Mouse (Mus musculus) erythroblast, embryonic 14.5 days (primary cell): Measurements from ENCODE around the gene Nle1. TPM values are rescaled to one million over a fixed set of nuclear protein-coding genes. Genes with fewer than 3 reads are reported as not detected.

Source experiments
- H3K27me3 ChIP-seq: 2 replicates; pipeline ENCODE4 v1.6.1; 2012; ENCODE audit warnings: inconsistent platforms; ENCODE audit not compliant: control insufficient read depth
- H3K36me3 ChIP-seq: 2 replicates; pipeline ENCODE4 v1.6.1; 2012; ENCODE audit warnings: mild to moderate bottlenecking, inconsistent platforms; ENCODE audit not compliant: control insufficient read depth
- H3K4me1 ChIP-seq: 2 replicates; pipeline ENCODE4 v1.6.1; 2012; ENCODE audit warnings: inconsistent platforms; ENCODE audit not compliant: control insufficient read depth
- H3K4me3 ChIP-seq: replicated peaks from 2 replicates; pipeline ENCODE3; 2012; ENCODE audit warnings: moderate library complexity, mild to moderate bottlenecking, inconsistent platforms
- H3K9me3 ChIP-seq: 2 replicates; pipeline ENCODE4 v1.6.1; 2012; ENCODE audit warnings: low read length, inconsistent platforms, mixed read lengths; ENCODE audit not compliant: control insufficient read depth
- GATA1 ChIP-seq: IDR thresholded peaks from 2 replicates; pipeline ENCODE4 v1.6.1; 2012; ENCODE audit warnings: low read length, inconsistent platforms, mixed read lengths
- TAL1 ChIP-seq: IDR thresholded peaks from 3 replicates; pipeline ENCODE4 v1.6.1; 2012; ENCODE audit warnings: low read length, inconsistent platforms, mixed read lengths
- polyA plus RNA-seq: library from polyadenylated mRNA; stranded (reverse); fragments of >175 nt; gene quantifications from 2 replicates; pipeline ENCODE4 v1.2.3, GENCODE M21; 2012

The Nle1 gene
- polyA plus RNA-seq, 1 experiment: 1.0 TPM

DNA sequence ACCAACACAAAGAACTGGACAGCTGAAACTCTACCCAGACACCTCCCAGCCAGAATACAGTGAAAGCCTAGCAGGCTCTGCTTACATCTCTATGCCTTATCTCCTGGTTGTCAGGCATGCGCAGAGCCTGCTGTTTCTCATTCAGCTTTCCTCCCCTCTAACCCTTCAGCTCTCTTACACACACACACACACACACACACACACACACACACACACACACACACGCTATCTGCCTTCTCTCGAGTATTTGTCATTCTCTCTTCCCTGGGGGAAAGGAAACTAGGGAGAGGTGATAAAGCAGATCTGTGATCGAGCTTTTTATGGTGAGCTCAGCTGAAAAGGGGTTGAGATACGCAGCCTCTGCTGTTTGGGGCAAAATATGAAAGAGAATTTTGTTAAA lies 33.3 kb downstream of the Nle1 start:
- peaks cover 23% of the 10 kb centered on the region for H3K4me1 ChIP-seq
- H3K36me3 ChIP-seq: peaks cover 14% of the 10 kb centered on the region
- no peaks in the 10 kb centered on the region for H3K27me3 ChIP-seq
- H3K9me3 ChIP-seq: peaks cover 4% of the 10 kb centered on the region
- no peak for TF ChIP-seq TAL1
- no peak for TF ChIP-seq GATA1
- peak overlapping the region; percentile 26 for H3K4me3 ChIP-seq

DNA sequence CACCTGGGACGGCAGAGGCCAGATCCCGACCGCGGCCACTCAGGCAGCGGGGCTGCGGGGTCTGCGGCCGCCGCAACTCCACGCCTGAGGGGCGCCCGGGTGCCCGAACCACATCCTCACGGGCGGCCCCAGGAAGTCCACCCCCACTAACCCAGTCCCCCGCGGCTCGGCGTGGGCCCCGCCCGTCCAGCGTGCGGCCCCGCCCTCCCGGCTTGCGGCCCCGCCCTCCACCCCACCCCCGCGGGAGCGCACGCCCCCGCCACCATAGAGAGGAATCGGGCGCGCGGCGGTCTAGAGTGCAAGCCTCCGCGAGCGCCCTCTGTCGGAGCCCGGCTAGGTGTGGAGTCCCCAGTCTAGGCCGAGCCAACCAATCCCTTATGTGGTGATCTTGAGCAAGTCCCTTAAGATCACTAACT lies 37.2 kb downstream of the Nle1 start, which contains the start of gene Rffl:
Rffl (minus strand) TSS at position 180 of the 416 bp plus-strand sequence.
- Histone ChIP-seq H3K4me1 (peaks cover 61% of the 10 kb centered on the region), H3K4me3 (peak within 1 kb of the TSS; percentile 79), H3K27me3 (no peaks in the 10 kb centered on the region), H3K36me3 (peaks cover 27% of the 10 kb centered on the region), H3K9me3 (peaks cover 4% of the 10 kb centered on the region)
- TF ChIP-seq TAL1 (no peak), GATA1 (no peak)

DNA sequence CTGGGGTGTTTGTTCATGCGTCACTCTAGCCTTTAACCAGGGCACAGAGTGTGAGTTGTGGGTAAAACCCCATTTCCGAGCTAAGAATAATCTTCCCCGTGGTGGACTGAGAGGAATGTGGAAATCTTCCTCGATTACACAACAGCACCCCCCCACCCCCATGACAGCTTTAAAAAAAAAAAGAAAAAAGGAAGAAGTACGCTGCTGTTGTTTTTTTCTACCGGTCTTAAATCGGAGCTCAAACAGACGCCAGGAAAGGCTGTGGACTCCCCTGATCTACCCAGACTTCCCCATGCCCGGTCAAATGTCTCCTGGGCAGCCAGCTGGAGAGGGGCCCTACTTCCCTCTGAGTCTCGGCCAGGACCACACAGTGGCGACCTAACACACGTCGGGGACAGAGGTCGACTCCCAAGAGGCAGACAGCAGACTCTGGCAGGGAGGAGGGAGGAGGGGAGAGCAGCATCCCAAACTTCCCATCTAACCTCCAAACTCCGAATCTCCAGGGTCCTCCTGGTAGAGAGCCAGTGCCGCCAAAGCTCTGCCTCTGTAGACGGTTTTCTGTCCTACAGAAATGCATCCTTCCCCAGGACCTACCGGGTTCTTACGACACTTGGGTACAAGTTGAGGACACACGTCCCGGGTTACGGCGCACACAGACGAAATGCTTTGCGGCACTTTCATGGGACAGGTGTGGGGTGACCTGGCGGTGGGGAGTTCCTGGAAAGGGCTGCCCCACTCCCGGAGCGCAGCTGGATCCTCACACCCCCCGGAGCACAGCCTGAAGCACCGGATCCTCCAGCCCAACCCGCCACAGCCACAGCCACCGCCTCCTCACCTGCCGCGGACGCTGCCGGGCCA lies 37.8 kb downstream of the Nle1 start:
- peaks cover 30% of the 10 kb centered on the region for H3K36me3 ChIP-seq
- H3K4me3 ChIP-seq: peak overlapping the region; percentile 79
- no peaks in the 10 kb centered on the region for H3K27me3 ChIP-seq
- TF ChIP-seq GATA1: no peak
- TF ChIP-seq TAL1: no peak
- peaks cover 63% of the 10 kb centered on the region for H3K4me1 ChIP-seq
- peaks cover 4% of the 10 kb centered on the region for H3K9me3 ChIP-seq

DNA sequence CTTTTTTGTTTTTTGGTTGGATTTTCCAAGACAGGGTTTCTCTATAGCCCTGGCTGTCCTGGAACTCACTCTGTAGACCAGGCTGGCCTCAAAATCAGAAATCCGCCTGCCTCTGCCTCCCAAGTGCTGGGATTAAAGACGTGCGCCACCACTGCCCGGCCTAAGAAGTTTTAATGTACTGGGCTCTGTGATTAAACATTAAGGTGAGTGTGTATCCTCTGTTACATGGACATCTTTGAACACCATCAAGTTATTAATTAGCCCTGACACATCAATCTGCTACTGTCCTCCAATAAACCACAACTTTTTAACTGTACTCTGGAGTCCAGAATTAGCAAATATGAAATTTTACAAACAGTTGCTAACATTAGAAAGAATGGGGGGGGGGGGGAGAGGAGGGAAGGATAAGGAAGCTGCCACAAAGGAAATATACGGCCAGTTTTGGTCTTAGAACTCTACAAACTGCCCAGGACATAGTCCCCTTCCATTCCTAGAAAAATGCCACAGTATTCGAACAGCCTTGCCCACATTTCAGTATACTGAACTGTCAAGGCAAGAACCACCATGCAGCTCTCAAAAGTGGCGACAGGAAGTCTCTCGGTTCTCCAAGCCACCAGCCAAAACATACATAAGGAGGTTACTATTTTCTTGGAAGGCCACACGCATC lies 38.6 kb downstream of the Nle1 start:
- no peaks in the 10 kb centered on the region for H3K27me3 ChIP-seq
- peaks cover 4% of the 10 kb centered on the region for H3K9me3 ChIP-seq
- peak overlapping the region; percentile 79 for H3K4me3 ChIP-seq
- TF ChIP-seq TAL1: no peak
- no peak for TF ChIP-seq GATA1
- H3K36me3 ChIP-seq: peaks cover 37% of the 10 kb centered on the region
- peaks cover 62% of the 10 kb centered on the region for H3K4me1 ChIP-seq

DNA sequence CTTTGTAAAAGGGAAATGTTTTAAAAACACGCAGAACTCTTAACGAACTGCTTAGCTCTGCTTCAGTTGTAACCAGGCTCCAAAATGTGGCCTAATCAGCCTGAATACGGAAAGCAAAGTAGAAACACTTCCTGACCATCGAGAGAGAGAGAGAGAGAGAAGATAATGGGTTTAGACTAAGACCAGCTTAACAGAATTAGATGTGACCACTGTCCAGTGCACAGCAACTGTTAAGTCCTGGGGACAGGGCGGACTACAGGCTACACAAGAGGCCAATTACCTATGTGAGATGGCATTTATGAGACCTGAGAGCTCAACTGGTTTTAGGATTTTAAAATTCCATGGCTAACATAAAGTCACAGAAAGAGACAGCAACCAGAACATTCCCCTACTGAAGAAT lies 40.3 kb downstream of the Nle1 start:
- Histone ChIP-seq H3K27me3 (no peaks in the 10 kb centered on the region), H3K36me3 (peaks cover 48% of the 10 kb centered on the region), H3K4me1 (peaks cover 73% of the 10 kb centered on the region), H3K9me3 (no peaks in the 10 kb centered on the region), H3K4me3 (peak overlapping the region; percentile 79)
- TF ChIP-seq GATA1 (no peak), TAL1 (no peak)

DNA sequence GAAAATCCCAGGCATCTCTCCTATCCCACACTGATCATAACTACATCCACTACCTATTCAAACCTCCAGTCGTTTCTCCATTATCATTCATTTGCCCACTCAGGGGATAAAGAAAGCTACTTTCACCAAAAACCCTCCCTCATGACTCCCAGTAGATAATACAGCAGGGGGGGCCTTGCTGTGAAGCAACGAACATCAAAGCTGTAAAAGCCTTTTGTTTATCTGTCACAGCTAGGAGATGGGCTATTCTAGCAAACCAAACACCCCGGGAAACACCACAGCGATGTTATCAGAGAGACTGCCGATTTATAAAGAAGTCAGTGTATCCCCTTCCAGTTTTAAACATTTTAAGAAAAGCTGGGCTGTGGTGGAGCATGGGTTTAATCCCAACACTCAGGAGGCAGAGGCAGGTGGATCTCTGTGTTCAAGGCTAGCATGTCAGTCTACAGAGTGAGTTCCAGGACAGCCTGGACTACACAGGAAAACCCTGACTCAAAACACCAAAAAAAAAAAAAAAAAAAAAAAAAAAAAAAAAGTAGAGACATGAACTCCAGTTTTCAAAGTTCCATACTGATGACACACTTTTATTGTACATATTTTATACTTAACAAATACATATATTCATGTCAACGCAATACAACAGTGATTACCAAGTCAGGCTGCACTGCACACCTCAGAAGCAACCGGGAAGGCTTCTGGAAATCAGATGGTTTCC lies 41.2 kb downstream of the Nle1 start:
- Histone ChIP-seq H3K36me3 (peaks cover 55% of the 10 kb centered on the region), H3K9me3 (no peaks in the 10 kb centered on the region), H3K4me1 (peaks cover 83% of the 10 kb centered on the region), H3K4me3 (peak overlapping the region; percentile 79), H3K27me3 (no peaks in the 10 kb centered on the region)
- TF ChIP-seq GATA1 (no peak), TAL1 (no peak)

DNA sequence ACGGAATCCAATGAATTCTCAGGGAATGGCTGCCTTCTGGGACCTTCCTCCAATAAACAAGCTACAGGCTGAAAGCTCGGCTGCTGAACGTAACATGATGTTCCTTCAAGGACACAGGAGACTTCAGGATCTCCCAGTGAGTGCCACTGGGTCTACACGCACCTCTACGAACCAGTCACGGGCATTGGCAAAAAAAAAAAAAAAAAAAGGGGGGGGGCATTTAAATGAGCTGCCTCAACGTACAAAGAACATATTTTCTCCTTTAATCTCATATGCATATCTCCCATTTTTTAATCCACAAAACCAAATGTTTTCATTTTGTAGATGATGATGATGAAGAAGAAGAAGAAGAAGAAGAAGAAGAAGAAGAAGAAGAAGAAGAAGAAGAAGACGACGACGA lies 42.3 kb downstream of the Nle1 start:
- Histone ChIP-seq H3K27me3 (no peaks in the 10 kb centered on the region), H3K4me1 (peaks cover 87% of the 10 kb centered on the region), H3K4me3 (no peak overlapping the region)

DNA sequence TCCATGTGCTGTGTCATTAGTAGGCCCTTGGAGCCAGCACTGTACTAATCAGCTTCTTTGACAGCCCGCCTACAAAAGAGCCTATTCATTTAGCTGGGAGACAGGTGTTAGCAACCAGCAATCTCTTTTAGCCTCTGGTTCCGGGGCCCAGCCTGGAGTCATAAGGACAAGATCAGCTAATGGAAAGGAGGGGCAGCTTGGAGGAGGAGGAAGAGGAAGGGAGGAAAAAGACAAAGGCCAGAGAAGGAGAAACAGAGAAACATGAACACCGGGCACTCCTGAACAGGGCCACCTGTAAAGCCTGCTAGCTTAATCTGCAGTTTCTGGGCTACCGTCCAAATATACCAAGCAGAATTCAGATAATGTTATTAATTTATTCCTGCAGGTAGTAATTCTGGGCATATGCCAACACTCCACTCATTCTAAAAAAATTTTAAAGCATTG lies 44.7 kb downstream of the Nle1 start:
- Histone ChIP-seq H3K4me1 (peaks cover 85% of the 10 kb centered on the region), H3K4me3 (peak overlapping the region; percentile 2), H3K36me3 (peaks cover 85% of the 10 kb centered on the region), H3K9me3 (no peaks in the 10 kb centered on the region), H3K27me3 (no peaks in the 10 kb centered on the region)
- TF ChIP-seq GATA1 (no peak), TAL1 (no peak)

More for the DNA sequence above, 42.3 kb downstream of the Nle1 start:
- Histone ChIP-seq H3K9me3 (no peaks in the 10 kb centered on the region), H3K36me3 (peaks cover 66% of the 10 kb centered on the region)
- no peak for TF ChIP-seq TAL1
- TF ChIP-seq GATA1: no peak
